Comparison of ENCODE assay signal across 8 mouse cellular contexts in genomic region chr8:126547841-126548240, GRCm38 (mm10). TPM values are rescaled to one million over a fixed set of nuclear protein-coding genes. Genes with fewer than 3 reads are reported as not detected.
A peak's percentile ranks its signal among the peaks of the same experiment; 100 is the strongest.
DNase-seq lines count a peak whose midpoint lies in the region; ATAC-seq lines count a peak whose summit lies in the region.

No protein-coding gene starts in this region.

- H3K9ac ChIP-seq in heart, embryonic 11.5 days (ENCODE audit: low read depth, low read length): 0 out of 2 replicates have a peak overlapping the region, but pooled peaks have one; percentile 28
- no peak overlapping the region for H3K9ac ChIP-seq in lung, embryonic 16.5 days (ENCODE audit: low read length)

- peaks cover 23% of the 10 kb centered on the region for H3K4me1 ChIP-seq in heart, embryonic 11.5 days (ENCODE audit: control insufficient read depth, insufficient read depth, low read length)
- H3K4me1 ChIP-seq in lung, embryonic 16.5 days (replicated peaks; ENCODE audit: control insufficient read depth, insufficient read depth, low read length): peaks cover 4% of the 10 kb centered on the region; the same call in 1 of the 2 replicates

- H3K27me3 ChIP-seq in heart, embryonic 11.5 days (ENCODE audit: control insufficient read depth, insufficient read depth, low read length): no peaks in the 10 kb centered on the region
- no peaks in the 10 kb centered on the region for H3K27me3 ChIP-seq in lung, embryonic 16.5 days (ENCODE audit: control insufficient read depth, insufficient read depth, low read depth, low read length)

- no peak overlapping the region for H3K4me2 ChIP-seq in heart, embryonic 11.5 days
- H3K4me2 ChIP-seq in lung, embryonic 16.5 days (ENCODE audit: low read depth, low read length): no peak overlapping the region

- peak overlapping the region; percentile 35; the same call in 1 of the 2 replicates for H3K27ac ChIP-seq in heart, embryonic 11.5 days (ENCODE audit: low read depth, low read length)
- H3K27ac ChIP-seq in lung, embryonic 16.5 days (ENCODE audit: low read length): no peak overlapping the region

- peak; percentile 67 for DNase-seq in adrenal gland, postnatal 14 days
- no peak for DNase-seq in adrenal gland, postnatal 25 days
- DNase-seq in NIH3T3 (ENCODE audit: low read depth): peak; percentile 93
- DNase-seq in retina, embryonic 14.5 days (ENCODE audit: low spot score): no peak
- no peak for DNase-seq in layer of hippocampus, postnatal 36 days

- peak; percentile 49; the same call in 1 of the 2 replicates for ATAC-seq in heart, embryonic 11.5 days (replicated peaks; ENCODE audit: insufficient number of reproducible peaks, low FRiP score, low TSS enrichment)
- peak; percentile 68 for ATAC-seq in lung, embryonic 16.5 days (ENCODE audit: low read depth)
- ATAC-seq in megakaryocyte-erythroid progenitor cell, adult 5-6 weeks (replicated peaks; ENCODE audit: low FRiP score, low TSS enrichment, poor library complexity, severe bottlenecking): no peak

- 26% methylated on average over 3 of the region's 3 CpGs for WGBS in heart, embryonic 11.5 days (ENCODE audit: insufficient replicate concordance)
- 22% methylated on average over 3 of the region's 3 CpGs for WGBS in lung, embryonic 16.5 days

- no peak overlapping the region for H3K4me3 ChIP-seq in heart, embryonic 11.5 days (ENCODE audit: low read depth, low read length)
- no peak overlapping the region for H3K4me3 ChIP-seq in lung, embryonic 16.5 days (ENCODE audit: low read length)

- no peaks in the 10 kb centered on the region for H3K36me3 ChIP-seq in heart, embryonic 11.5 days (ENCODE audit: control insufficient read depth, insufficient read depth, low read length)
- no peaks in the 10 kb centered on the region for H3K36me3 ChIP-seq in lung, embryonic 16.5 days (ENCODE audit: control insufficient read depth, insufficient read depth, low read length)

- no peaks in the 10 kb centered on the region for H3K9me3 ChIP-seq in heart, embryonic 11.5 days (replicated peaks; ENCODE audit: control insufficient read depth, low read length)
- H3K9me3 ChIP-seq in lung, embryonic 16.5 days (ENCODE audit: control insufficient read depth, low read length): no peaks in the 10 kb centered on the region

RNA-seq across cellular contexts. Expression of gene Irf2bp2, which starts 45.9 kb away (rescaled TPM):
- 97.2 and 105 TPM in 2 replicates for total RNA-seq in adrenal gland, postnatal 14 days (2021)
- 81.3 and 82.6 TPM in 2 replicates for total RNA-seq in adrenal gland, postnatal 25 days (2021)
- 5.9 and 6.5 TPM in 2 replicates for polyA plus RNA-seq in heart, embryonic 11.5 days (2014; fragmentation: Nextera tagmentation; extraction: Ambion mirVana)
- polyA plus RNA-seq in lung, embryonic 16.5 days (2015; fragmentation: Nextera tagmentation; extraction: Ambion mirVana): 11.7 and 12.8 TPM in 2 replicates
- total RNA-seq in layer of hippocampus, postnatal 36 days (2021): 10 to 100 TPM; 61.4 to 61.6 TPM
- 45.8 and 54.3 TPM in 2 replicates for total RNA-seq in megakaryocyte-erythroid progenitor cell, adult 5-6 weeks (2014; fragmentation: Nextera tagmentation)
- total RNA-seq in megakaryocyte-erythroid progenitor cell, adult 5-6 weeks (2017): 44.1 and 56.8 TPM in 2 replicates

Comparison
In these comparisons a context has a peak if more than half of its experiments do, and no peak if none do; other contexts are left out.
1. DNase-seq: peak in adrenal gland, postnatal 14 days (single experiment) and NIH3T3 (single experiment); none in adrenal gland, postnatal 25 days (single experiment), retina, embryonic 14.5 days (single experiment) and layer of hippocampus, postnatal 36 days (0 of 2).